Mouse (Mus musculus) heart, postnatal 0 days (tissue): Measurements from ENCODE around the gene Cdc42bpg.
A peak's percentile ranks its signal among the peaks of the same experiment; 100 is the strongest.

Source experiments
- CTCF ChIP-seq: IDR thresholded peaks from 2 replicates; pipeline ENCODE4 v1.5.1; 2016; ENCODE audit warnings: antibody characterized with exemption, control low read depth, low read depth
- EP300 ChIP-seq: IDR thresholded peaks from 2 replicates; pipeline ENCODE4 v1.6.1; 2016; ENCODE audit warnings: antibody characterized with exemption, low read depth

- TF ChIP-seq CTCF: peak; percentile 99
- TF ChIP-seq EP300: no peak; the same call in 1 of the 2 replicates
Observed at GRCm38 (mm10) chr19:6304787-6305516, 1.3 kb upstream of the Cdc42bpg start.
